Mouse (Mus musculus): Measurements from ENCODE around the gene Hsph1. TPM values are rescaled to one million over a fixed set of nuclear protein-coding genes. Genes with fewer than 3 reads are reported as not detected.

Gene Hsph1
- total and polyA plus RNA-seq, 3 experiments, result 12.6 to 75.7 (median 62.1) TPM

DNA sequence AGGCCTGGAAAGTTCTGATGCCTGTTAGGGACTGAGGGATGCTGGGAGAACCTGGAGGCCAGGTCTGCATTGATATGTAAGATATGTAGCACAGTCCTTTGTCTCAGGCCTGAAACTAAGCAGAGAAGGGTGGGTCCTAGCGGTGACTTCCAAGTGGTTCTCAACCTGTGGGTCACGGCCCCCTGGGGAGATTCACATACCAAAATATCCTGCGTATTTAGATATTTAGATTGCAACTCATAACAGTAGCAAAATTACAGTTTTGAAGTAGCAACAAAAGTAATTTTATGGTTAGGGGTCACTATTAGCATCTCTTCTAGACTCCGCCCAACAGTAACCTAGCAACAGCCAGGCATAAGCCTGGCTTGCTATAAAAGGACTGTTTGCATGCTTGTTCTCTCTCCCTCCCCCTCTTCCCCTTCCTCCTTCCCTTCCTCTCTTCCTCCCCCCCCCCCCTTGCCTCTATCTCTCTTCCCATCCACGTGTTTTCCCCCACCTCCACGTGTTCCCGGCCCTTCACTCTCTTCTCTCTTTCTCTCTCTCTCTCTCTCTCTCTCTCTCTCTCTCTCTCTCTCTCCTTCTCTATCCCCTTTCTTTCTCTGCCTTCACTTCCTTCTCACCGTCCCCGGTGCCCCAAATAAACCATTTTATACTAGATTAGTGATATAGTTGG is 22.7 kb upstream of the Hsph1 start:
- H3K9ac ChIP-seq (ENCODE audit: low read depth, low read length), result no peak overlapping the region
- no peaks in the 10 kb centered on the region for H3K36me3 ChIP-seq (ENCODE audit: control insufficient read depth, insufficient read depth, low read length)
- H3K79me2 ChIP-seq (replicated peaks; ENCODE audit: control insufficient read depth, insufficient read depth, low read length), result no peaks in the 10 kb centered on the region
- no peak overlapping the region for H3K27ac ChIP-seq
- intact Hi-C loops (cut with DNase I), result no loop called here
- DNase-seq, result no peak
- H3K27me3 ChIP-seq (ENCODE audit: control insufficient read depth, insufficient read depth, low read length), result no peaks in the 10 kb centered on the region
- H3K4me1 ChIP-seq (ENCODE audit: control insufficient read depth, insufficient read depth, low read length), result no peaks in the 10 kb centered on the region
- WGBS, result 65% methylated on average over 9 of the region's 9 CpGs
- no peak for TF ChIP-seq POLR2A (IDR thresholded peaks at IDR 0.05; ENCODE audit: insufficient read depth, low read depth, low read length)
- no peak for TF ChIP-seq CTCF (IDR thresholded peaks at IDR 0.05)
- TF ChIP-seq EP300 (IDR thresholded peaks at IDR 0.05; ENCODE audit: insufficient read depth, low read depth, low read length), result no peak
- no peak overlapping the region for H3K4me3 ChIP-seq

DNA sequence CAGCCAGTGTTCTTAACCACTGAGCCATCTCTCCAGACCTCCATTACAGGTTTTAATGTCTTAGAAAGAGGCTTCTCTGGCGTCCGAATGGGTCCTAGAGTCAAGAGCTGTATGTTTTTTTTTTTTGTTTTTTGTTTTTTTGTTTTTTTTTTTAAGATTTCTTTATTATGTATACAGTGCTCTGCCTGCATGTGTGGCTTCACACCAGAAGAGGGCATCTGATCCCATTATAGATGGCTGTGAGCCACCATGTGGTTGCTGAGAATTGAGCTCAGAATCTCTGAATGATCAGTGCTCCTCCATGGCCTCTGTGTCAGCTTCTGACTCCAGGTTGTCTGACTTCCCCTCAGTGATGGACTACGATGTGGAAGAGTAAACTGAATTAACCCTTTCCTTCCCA is 21.8 kb upstream of the Hsph1 start:
- Histone ChIP-seq H3K4me3 (no peak overlapping the region), H3K4me1 (ENCODE audit: control insufficient read depth, insufficient read depth, low read length) (no peaks in the 10 kb centered on the region), H3K27ac (no peak overlapping the region), H3K27me3 (ENCODE audit: control insufficient read depth, insufficient read depth, low read length) (no peaks in the 10 kb centered on the region), H3K79me2 (replicated peaks; ENCODE audit: control insufficient read depth, insufficient read depth, low read length) (no peaks in the 10 kb centered on the region), H3K36me3 (ENCODE audit: control insufficient read depth, insufficient read depth, low read length) (no peaks in the 10 kb centered on the region), H3K9ac (ENCODE audit: low read depth, low read length) (no peak overlapping the region)
- intact Hi-C loops (cut with DNase I), result no loop called here
- no peak for TF ChIP-seq CTCF (IDR thresholded peaks at IDR 0.05)
- no peak for TF ChIP-seq POLR2A (IDR thresholded peaks at IDR 0.05; ENCODE audit: insufficient read depth, low read depth, low read length)
- no peak for TF ChIP-seq EP300 (IDR thresholded peaks at IDR 0.05; ENCODE audit: insufficient read depth, low read depth, low read length)
- 59% methylated on average over 3 of the region's 3 CpGs for WGBS
- no peak for DNase-seq

DNA sequence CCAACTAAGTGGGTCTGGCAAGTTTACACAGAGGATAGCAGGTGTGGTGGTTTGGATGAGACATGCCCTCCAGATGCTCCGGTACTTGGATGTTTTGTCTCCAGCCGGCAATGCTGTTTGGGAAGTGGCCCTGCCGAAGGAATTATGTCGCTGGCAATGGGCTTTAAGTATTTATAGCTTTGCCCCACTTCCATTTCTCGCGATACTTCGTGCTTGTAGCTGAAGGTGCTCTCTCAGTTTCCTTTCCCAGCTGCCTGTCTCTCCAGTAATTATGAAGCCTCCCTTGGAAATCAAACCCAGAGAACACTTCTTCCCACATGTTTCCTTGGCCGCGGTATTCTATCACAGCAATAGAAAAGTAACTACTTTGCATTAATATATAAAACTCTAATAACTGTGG is 19.5 kb upstream of the Hsph1 start:
- H3K27ac ChIP-seq, result no peak overlapping the region
- no peak for DNase-seq
- H3K27me3 ChIP-seq (ENCODE audit: control insufficient read depth, insufficient read depth, low read length), result no peaks in the 10 kb centered on the region
- no peaks in the 10 kb centered on the region for H3K36me3 ChIP-seq (ENCODE audit: control insufficient read depth, insufficient read depth, low read length)
- intact Hi-C loops (cut with DNase I), result no loop called here
- H3K4me1 ChIP-seq (ENCODE audit: control insufficient read depth, insufficient read depth, low read length), result no peaks in the 10 kb centered on the region
- no peaks in the 10 kb centered on the region for H3K79me2 ChIP-seq (replicated peaks; ENCODE audit: control insufficient read depth, insufficient read depth, low read length)
- no peak overlapping the region for H3K4me3 ChIP-seq
- TF ChIP-seq POLR2A (IDR thresholded peaks at IDR 0.05; ENCODE audit: insufficient read depth, low read depth, low read length) (no peak), EP300 (IDR thresholded peaks at IDR 0.05; ENCODE audit: insufficient read depth, low read depth, low read length) (no peak), CTCF (IDR thresholded peaks at IDR 0.05) (no peak)
- WGBS, result 73% methylated on average over 9 of the region's 9 CpGs
- no peak overlapping the region for H3K9ac ChIP-seq (ENCODE audit: low read depth, low read length)

DNA sequence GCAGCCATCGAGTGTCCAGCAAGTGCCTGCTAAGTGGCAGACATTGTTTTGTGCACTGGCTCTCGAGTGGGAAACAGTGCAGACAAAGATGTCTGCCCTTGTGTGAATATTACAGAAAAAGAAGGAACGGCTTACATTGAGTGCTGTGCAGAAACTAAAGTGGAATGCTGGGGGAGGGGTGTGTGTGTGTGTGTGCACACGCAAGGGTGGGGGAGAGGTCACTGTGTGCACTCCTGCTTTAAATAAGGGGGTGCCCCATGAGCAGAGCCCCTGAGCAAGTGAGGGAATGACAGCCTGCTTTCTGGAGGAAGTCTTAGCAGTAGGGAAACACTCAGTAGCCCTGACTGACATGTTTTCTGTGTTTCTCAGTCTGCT is 14.0 kb upstream of the Hsph1 start:
- TF ChIP-seq POLR2A (IDR thresholded peaks at IDR 0.05; ENCODE audit: insufficient read depth, low read depth, low read length), result no peak
- no peak for TF ChIP-seq CTCF (IDR thresholded peaks at IDR 0.05)
- TF ChIP-seq EP300 (IDR thresholded peaks at IDR 0.05; ENCODE audit: insufficient read depth, low read depth, low read length), result no peak
- Histone ChIP-seq H3K4me3 (no peak overlapping the region), H3K36me3 (ENCODE audit: control insufficient read depth, insufficient read depth, low read length) (no peaks in the 10 kb centered on the region), H3K4me1 (ENCODE audit: control insufficient read depth, insufficient read depth, low read length) (no peaks in the 10 kb centered on the region), H3K27me3 (ENCODE audit: control insufficient read depth, insufficient read depth, low read length) (no peaks in the 10 kb centered on the region), H3K27ac (no peak overlapping the region), H3K79me2 (replicated peaks; ENCODE audit: control insufficient read depth, insufficient read depth, low read length) (no peaks in the 10 kb centered on the region), H3K9ac (ENCODE audit: low read depth, low read length) (no peak overlapping the region)
- no peak for DNase-seq
- WGBS, result 54% methylated on average over 4 of the region's 4 CpGs
- intact Hi-C loops (cut with DNase I), result no loop called here

DNA sequence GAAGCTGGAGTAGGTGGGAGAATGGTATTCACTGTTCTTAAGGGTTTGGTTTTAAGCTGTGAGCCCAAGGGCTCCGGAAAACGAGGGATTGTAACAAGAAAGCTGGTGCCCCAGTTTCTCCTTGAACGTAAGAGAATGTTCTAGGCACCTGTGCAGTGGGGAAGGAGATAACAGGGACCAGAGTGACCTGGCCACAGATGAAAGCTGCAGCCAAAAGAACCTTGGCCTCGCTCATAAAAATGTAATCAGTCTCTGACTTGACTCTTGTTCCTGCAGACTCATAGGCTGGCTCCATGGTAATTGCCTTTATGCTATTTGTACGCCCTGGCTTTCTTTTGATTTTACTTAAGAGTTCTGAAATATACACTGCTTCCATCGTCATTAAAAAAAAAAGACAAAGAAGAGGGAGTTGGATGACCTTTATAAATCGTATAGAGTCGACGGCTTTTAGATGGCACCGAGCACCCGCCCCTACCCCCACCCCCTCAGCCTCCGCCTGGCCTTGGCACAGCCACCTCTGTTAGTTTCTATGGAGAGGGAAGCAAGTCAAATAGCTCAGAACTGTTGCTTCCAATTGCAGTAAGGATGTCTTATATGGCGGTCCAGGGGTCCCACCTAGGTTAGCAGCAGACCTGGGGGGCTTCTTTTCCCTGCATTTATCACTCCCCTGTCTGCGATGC is 13.5 kb upstream of the Hsph1 start:
- no peaks in the 10 kb centered on the region for H3K27me3 ChIP-seq (ENCODE audit: control insufficient read depth, insufficient read depth, low read length)
- 80% methylated on average over 14 of the region's 14 CpGs for WGBS
- no peak for DNase-seq
- H3K36me3 ChIP-seq (ENCODE audit: control insufficient read depth, insufficient read depth, low read length), result no peaks in the 10 kb centered on the region
- TF ChIP-seq CTCF (IDR thresholded peaks at IDR 0.05) (no peak), EP300 (IDR thresholded peaks at IDR 0.05; ENCODE audit: insufficient read depth, low read depth, low read length) (no peak), POLR2A (IDR thresholded peaks at IDR 0.05; ENCODE audit: insufficient read depth, low read depth, low read length) (no peak)
- no peak overlapping the region for H3K9ac ChIP-seq (ENCODE audit: low read depth, low read length)
- no peak overlapping the region for H3K27ac ChIP-seq
- no peaks in the 10 kb centered on the region for H3K79me2 ChIP-seq (replicated peaks; ENCODE audit: control insufficient read depth, insufficient read depth, low read length)
- H3K4me1 ChIP-seq (ENCODE audit: control insufficient read depth, insufficient read depth, low read length), result no peaks in the 10 kb centered on the region
- intact Hi-C loops (cut with DNase I), result no loop called here
- no peak overlapping the region for H3K4me3 ChIP-seq

DNA sequence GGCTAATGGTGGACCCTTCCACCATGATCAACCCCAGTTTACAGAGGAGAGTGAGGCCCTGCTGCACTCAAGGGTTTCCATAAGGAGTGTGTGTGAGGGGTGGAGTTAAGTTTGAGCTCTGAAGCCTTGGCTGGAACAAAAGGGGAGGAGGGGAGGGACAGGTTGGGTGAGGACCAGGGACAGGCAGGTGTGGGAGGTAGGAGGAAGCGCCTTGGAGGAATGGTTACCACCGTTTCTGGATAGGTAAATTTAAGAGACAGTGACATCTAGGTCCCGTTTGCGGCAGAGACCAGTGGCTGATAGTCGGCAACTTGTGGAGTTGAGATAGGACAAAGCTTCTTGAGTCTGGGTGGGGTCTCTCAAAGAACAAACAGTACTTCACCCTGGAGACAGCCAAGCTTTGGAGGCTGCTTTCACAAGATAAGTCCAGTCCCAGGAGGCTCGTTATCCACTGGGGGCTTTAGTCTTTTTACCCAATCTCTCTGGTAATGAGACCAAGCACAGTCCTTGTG is 12.8 kb upstream of the Hsph1 start:
- no peak overlapping the region for H3K27ac ChIP-seq
- TF ChIP-seq EP300 (IDR thresholded peaks at IDR 0.05; ENCODE audit: insufficient read depth, low read depth, low read length), result no peak
- TF ChIP-seq CTCF (IDR thresholded peaks at IDR 0.05), result no peak
- no peak for TF ChIP-seq POLR2A (IDR thresholded peaks at IDR 0.05; ENCODE audit: insufficient read depth, low read depth, low read length)
- no peaks in the 10 kb centered on the region for H3K79me2 ChIP-seq (replicated peaks; ENCODE audit: control insufficient read depth, insufficient read depth, low read length)
- no peak for DNase-seq
- H3K4me3 ChIP-seq, result no peak overlapping the region
- H3K9ac ChIP-seq (ENCODE audit: low read depth, low read length), result no peak overlapping the region
- H3K36me3 ChIP-seq (ENCODE audit: control insufficient read depth, insufficient read depth, low read length), result no peaks in the 10 kb centered on the region
- intact Hi-C loops (cut with DNase I), result no loop called here
- H3K4me1 ChIP-seq (ENCODE audit: control insufficient read depth, insufficient read depth, low read length), result no peaks in the 10 kb centered on the region
- no peaks in the 10 kb centered on the region for H3K27me3 ChIP-seq (ENCODE audit: control insufficient read depth, insufficient read depth, low read length)
- WGBS, result 47% methylated on average over 6 of the region's 6 CpGs

Measured in heart, adult 2 months (tissue).